Comparison of ENCODE assay signal across 8 mouse cellular contexts in genomic region chr10:79716254-79716987, GRCm38 (mm10). TPM values are rescaled to one million over a fixed set of nuclear protein-coding genes. Genes with fewer than 3 reads are reported as not detected.
A peak's percentile ranks its signal among the peaks of the same experiment; 100 is the strongest.
DNase-seq lines count a peak whose midpoint lies in the region; ATAC-seq and TF ChIP-seq lines count a peak whose summit lies in the region.

TSS of gene Hcn2 (plus strand) at chr10:79716634.

- no peak for DNase-seq in cerebellum, postnatal 4 days (ENCODE audit: low spot score in 2 of 2)
- no peak for DNase-seq in spleen, adult 2 months (ENCODE audit: low read depth in 1 of 2, low spot score in 2 of 2)
- DNase-seq in spleen, postnatal 36 days (ENCODE audit: low spot score in 2 of 2), result no peak
- DNase-seq in heart, postnatal 25 days (ENCODE audit: low spot score), result no peak
- no peak for DNase-seq in urinary bladder, postnatal 14 days (ENCODE audit: low spot score)
- DNase-seq in thymus, postnatal 14 days, result no peak

- ATAC-seq in cerebellum, adult (ENCODE audit: insufficient number of reproducible peaks, low FRiP score, low TSS enrichment), result peak; percentile 8; the same call in 1 of the 2 replicates
- no peak for ATAC-seq in limb, embryonic 15.5 days (ENCODE audit: insufficient number of reproducible peaks, low FRiP score, low TSS enrichment, low read depth)

- H3K27ac ChIP-seq in spleen, adult 2 months (ENCODE audit: insufficient read depth, low read length), result no peak within 1 kb of the TSS
- no peak within 1 kb of the TSS for H3K27ac ChIP-seq in limb, embryonic 15.5 days

- H3K27me3 ChIP-seq in spleen, adult 2 months (ENCODE audit: control insufficient read depth, insufficient read depth, low read length), result peaks cover 17% of the 10 kb centered on the region
- H3K27me3 ChIP-seq in limb, embryonic 15.5 days, result peaks cover 70% of the 10 kb centered on the region

- intact Hi-C loops in heart, postnatal 25 days (cut with DNase I), result no loop called here

- H3K9me3 ChIP-seq in limb, embryonic 15.5 days, result no peaks in the 10 kb centered on the region

- no peak for TF ChIP-seq POLR2A in spleen, adult 2 months (IDR thresholded peaks at IDR 0.05; ENCODE audit: low read depth, low read length)

- H3K9ac ChIP-seq in limb, embryonic 15.5 days, result no peak within 1 kb of the TSS

- peak within 1 kb of the TSS; percentile 97 for H3K4me2 ChIP-seq in limb, embryonic 15.5 days

- H3K4me1 ChIP-seq in spleen, adult 2 months (ENCODE audit: control insufficient read depth, insufficient read depth, insufficient read length), result peaks cover 7% of the 10 kb centered on the region; the same call in 1 of the 2 replicates
- H3K4me1 ChIP-seq in limb, embryonic 15.5 days, result peaks cover 18% of the 10 kb centered on the region

- TF ChIP-seq CTCF in spleen, adult 2 months (IDR thresholded peaks at IDR 0.05; ENCODE audit: extremely low read depth, insufficient read depth, insufficient read length, insufficient replicate concordance), result no peak

- H3K36me3 ChIP-seq in spleen, adult 2 months (ENCODE audit: control insufficient read depth, insufficient read depth, low read length), result peaks cover 3% of the 10 kb centered on the region; the same call in 1 of the 2 replicates
- H3K36me3 ChIP-seq in limb, embryonic 15.5 days, result peaks cover 8% of the 10 kb centered on the region

- peak within 1 kb of the TSS; percentile 44; the same call in 1 of the 2 replicates for H3K4me3 ChIP-seq in spleen, adult 2 months (ENCODE audit: extremely low read depth, insufficient read depth, insufficient read length)
- H3K4me3 ChIP-seq in limb, embryonic 15.5 days, result peak within 1 kb of the TSS; percentile 54

- 3% methylated on average over 84 of the region's 91 CpGs for WGBS in spleen, adult 2 months
- 3% methylated on average over 70 of the region's 91 CpGs for WGBS in limb, embryonic 15.5 days

RNA-seq across cellular contexts. Expression of gene Hcn2, which starts in this region (rescaled TPM):
- 0.77 and 1.5 TPM in 2 replicates for polyA plus RNA-seq in spleen, adult 2 months (2012; rRNA removed)
- total RNA-seq in heart, postnatal 25 days (2021), result 10 to 100 TPM; 26.0 to 28.5 TPM
- 0.08 TPM in 1 of 2 replicates, not detected in the other for polyA plus RNA-seq in limb, embryonic 15.5 days (2015; fragmentation: Nextera tagmentation; extraction: Ambion mirVana)
